Mouse (Mus musculus) fibroblast of lung, adult 2 months (primary cell): ENCODE data around the gene D6Ertd527e.
A peak's percentile ranks its signal among the peaks of the same experiment; 100 is the strongest.
"Not testable (repeated sequence)": the region's sequence is repeated elsewhere in the genome, so short reads cannot be mapped to it uniquely, and the experiment has no call there.

Source experiments
- DNase-seq: peaks from one replicate; pipeline ENCODE4 v3.0.0-alpha.2; 2011; ENCODE audit warnings: low read depth

The D6Ertd527e gene

DNA sequence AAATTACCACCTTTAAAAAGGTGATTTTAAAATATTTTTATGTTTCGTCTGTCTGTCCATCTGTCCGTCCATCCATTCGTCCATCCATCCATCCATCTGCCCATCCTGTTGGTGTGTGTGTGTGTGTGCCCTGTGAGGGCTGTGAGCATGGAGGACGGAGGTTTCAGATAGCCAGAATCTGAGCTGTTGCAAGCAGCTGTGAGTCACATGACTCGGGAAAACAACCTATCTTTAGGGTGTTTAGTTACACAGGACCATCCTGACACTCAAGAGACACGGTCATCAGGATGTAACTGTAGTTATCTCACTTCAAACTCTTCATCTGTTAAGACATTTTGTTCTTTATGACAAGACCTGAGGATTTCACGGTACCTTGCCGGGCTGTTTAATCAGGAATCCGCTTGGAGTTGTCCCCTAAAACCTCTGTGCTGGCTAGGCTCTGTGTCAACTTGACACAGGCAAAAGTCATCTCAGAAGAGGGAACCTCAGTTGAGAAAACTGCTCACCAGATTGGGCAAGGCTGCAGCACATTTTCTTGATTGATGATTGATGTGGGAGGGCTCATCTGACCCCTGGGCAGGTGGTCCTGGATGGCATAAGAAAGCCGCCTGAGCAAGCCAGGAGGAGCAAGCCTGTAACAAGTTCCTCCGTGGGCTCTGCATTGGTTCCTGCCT lies at the start of gene D6Ertd527e:
TSS of gene D6Ertd527e (plus strand) at position 624 of the 674 bp plus-strand sequence.
- DNase-seq, result no peak

DNA sequence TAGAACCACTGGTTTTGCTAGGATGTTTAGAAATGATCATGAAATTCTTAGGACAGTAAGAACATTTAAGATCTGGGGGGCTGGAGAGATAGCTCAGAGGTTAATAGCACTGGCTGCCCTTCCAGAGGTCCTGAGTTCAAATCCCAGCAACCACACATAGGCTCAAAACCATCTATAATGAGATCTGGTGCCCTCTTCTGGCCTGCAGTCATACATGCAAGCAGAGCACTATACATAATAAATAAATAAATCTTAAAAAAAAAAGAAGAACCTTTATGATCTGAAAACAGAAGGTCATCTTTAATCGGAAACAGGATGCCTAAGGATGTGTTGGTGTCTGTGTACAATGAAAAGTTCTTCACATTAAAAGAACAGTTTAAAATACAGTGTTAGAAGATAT lies 44.8 kb upstream of the D6Ertd527e start:
- no peak for DNase-seq

DNA sequence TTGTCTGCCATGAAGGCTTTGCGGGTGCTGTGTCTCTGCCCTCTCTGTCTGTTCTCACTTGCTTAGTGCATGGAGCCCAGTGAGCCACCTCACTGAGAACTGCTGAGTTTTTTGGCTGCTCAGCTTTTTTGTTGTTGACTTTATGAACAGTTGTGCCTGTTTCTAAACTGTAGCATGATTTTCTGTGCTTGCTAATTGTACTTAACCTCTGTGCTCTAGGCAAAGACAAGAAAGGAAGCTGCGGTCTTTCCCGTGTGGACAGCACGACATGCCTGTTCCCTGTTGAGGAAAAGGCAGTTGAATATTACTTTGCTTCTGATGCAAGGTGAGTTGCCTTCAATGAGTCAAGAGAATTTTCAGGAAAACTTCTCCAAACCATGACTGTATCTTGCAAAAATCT lies 41.0 kb upstream of the D6Ertd527e start:
- DNase-seq, result no peak

DNA sequence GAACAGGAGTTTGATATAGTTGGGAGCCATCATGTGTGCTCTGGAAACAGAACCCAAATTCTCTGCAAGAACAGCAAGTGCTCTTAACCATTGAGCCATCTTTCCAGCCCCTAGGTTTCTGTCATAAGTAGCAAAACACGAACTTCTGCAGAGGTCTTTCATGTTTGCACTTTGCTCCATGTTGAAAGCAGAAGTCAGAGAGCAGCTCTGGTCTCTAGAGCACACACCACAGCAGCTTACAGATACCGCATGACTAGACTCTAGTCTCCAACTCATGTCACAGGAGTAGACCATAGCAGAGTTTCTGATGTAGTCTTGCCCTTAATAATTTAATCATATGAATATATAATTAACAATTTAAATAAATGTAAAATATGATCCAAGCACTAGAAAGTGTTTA lies 36.3 kb upstream of the D6Ertd527e start:
- DNase-seq, result no peak

DNA sequence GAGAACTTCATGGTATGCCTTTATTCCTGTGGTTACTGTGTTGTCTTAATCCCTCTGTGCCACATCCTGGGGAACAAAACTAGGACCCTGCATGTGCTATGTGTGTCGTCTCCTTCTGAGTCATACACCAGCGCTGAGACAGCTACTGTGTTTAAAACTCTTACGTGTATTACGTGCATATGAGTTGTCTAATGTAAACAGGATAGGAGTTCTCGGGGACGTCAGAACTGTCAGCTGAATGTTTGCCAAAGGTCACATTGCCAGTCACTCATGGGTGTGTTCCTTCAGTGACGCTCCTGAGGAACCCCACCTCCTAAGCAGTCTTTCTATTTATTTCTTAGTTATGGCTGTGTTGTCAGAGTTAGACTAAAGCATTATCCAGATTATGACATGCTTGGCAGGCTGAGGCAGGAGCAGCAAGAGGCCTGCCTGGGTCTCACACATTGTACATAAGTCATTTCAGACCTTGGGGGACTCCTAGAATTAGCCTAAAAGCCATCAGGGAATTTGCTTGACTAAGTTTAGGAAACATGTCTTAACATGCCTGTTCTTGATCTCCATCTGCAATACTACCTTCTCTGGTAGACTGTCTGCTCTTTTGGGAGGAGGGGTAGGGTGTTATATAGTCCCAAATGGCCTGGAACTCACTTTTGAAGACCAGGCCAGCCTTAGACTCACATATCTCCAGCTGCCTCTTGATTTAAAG lies 35.2 kb upstream of the D6Ertd527e start:
- no peak for DNase-seq

DNA sequence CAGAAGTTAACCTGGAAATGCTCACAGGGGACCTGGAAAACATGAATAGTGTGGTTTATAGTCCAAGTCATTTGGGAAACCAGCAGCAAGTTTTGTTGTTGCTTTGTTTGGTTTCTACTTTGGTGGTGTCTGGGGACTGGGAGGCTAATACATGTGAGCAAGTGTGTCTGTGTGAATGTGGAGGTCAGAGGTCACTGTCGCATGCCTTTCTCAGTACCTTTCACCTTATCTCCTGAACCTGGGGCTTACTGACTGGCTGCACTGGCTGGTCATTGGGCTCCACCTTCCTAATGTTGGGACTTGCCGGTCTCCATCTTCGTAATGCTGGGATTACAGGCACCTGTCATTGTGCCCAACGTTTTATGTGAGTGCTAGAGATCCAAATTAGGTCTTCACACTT lies 33.9 kb upstream of the D6Ertd527e start:
- no peak for DNase-seq

DNA sequence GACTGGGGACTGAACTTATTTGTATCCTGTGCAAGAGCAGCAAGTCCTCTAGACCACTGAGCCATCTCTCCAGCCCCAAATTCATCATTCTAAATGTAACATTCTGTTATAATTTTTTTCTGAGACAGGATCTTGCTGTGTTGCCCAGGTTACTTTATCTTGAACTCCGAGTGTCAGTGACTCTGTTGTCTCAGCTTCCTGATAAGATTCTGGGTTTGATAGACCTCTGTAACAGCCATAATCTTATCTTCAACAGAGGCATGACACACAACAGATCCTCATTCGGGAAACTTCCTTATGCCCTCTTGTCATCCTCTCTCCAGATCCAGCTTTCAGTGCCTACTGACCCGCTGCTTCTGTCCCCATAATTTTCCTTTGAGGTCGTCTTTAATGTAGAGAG lies 31.8 kb upstream of the D6Ertd527e start:
- no peak for DNase-seq

DNA sequence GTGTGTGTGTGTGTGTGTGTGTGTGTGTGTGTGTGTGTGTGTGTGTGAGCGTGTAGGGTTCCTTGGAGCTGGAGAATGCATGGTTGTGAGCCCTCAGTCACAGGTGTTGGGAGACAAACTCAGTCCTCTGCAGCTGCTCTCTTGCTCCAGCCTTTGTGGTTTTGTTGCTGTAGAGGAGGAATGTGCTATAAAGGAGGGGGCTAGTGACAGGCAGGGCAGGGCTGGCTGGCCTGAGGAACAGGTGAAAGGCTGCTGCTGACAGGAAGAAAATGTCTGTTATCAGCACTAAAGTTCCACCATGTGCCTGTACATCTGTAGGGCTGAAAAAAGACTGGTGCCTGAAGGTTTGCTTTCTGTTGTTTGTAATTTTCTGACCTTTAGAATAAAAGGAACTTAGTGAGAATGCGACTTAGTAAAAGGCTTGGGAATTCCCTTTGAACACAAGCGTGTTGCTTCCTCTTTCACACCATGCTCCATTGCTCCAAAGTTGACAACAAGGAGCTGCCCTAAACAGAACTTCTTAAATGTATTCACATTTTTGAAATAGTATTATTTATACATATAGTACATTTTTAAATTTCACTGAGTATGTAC lies 29.4 kb upstream of the D6Ertd527e start:
- DNase-seq, result no peak

DNA sequence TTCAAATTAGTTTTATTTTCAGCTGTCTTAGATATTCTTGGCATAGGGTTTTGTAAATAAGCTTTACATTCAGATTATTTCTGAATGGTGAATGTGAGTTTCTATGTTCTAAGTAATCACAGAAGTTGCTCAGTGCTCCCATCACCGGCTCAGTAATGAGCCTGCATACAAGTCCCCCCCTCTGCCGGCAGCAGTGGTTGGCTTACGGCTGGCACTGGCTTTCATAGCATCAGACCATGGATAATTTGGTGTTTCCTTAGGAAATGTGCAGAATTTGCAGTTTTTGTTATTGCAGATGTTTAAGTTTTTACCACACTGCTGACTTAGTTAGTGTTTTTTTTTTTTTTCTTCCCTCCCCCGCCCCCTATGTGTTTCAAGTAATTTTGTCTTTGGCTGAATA lies 25.1 kb upstream of the D6Ertd527e start:
- DNase-seq, result no peak

DNA sequence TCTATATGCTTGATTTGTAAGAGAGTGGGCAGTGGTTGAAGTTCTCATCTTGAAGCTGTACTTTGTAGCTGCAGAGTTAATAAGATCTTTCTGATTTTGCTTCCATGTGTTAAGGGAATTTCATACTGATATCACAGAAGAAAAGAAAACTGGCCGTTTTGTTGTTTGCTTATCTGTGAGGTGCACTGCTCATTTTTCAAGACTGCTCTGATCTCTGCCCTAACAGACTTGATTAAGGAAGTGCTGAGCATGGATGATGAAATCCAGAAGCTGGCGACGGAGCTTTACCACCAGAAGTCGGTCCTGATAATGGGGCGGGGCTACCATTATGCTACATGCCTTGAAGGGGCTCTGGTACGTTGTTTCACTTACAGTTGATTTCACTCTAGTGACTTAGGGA lies 19.5 kb upstream of the D6Ertd527e start:
- DNase-seq, result no peak

DNA sequence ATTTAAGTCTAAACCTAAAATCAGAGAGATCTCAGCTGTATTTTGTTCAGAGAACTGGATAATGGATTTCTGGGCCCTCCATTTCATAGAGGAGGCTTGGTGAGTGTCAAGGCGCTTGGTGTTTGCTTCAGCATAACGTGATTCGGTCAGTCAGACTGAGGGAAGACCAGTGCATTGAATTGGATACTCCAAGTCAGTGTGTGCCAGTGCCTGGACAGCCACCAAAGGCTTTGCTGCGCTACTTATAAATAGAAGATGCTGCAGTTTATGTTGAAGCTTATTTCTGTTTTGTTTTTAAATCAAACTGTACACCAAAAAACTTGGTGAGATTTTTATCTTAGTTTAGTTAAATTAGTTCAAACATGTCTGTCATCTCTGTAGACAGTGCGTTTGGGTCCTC lies 16.2 kb upstream of the D6Ertd527e start:
- no peak for DNase-seq

DNA sequence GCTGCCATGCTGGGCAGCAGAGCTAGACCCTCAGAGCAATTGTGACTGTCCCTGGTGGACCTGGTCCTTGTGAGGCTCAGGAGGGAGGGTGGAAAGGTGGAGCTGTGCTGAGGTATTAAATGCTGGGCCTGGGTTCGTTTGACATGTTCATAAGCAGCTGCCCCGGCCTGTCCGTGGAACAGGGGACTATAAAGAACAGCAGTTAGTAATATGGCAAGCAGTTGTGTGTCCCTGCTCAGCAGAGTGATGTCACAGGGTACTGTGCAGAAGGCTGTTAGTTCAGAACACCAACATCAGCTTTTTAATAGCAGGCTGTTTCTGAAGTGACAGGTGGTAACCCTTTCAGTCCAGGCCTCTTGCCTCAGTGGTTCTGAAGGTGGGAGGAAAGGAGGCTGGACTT lies 13.7 kb upstream of the D6Ertd527e start:
- DNase-seq, result no peak

DNA sequence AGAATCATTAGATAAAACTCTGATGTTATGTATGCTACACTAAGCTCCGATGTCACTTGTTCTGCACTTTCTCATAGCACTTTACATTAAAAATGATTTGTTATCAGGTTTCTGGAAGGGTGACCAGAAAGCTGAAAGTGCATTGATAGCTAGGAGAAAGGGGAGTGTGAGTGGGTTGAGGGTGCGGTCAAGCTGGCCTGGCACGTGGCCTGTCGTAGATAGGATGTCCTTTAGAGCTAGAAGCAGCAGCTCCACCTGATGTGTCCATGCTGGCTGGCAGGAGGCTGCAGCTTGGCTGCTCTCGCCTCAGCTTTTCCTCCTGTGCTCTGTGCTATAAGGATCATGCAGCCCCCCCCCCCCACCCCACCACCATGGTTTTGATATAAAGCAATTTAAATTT lies 12.1 kb upstream of the D6Ertd527e start:
- DNase-seq, result no peak

DNA sequence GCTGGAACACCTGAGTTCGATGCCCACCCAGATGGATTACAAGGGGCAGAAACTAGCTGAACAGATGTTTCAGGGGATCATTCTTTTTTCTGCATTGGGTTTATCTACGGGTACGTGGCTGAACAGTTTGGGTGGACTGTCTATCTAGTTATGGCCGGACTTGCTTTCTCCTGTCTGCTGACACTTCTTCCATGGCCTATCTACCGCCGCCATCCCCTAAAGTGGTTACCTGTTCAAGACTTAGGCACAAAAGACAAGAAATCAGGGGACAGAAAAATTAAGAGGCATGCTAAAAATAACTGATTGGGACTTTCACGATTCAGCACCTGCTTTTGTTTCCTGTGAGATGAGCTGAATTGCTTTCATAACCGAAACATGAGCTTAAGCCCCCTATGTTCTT lies 10.9 kb upstream of the D6Ertd527e start:
- not testable (repeated sequence) for DNase-seq

DNA sequence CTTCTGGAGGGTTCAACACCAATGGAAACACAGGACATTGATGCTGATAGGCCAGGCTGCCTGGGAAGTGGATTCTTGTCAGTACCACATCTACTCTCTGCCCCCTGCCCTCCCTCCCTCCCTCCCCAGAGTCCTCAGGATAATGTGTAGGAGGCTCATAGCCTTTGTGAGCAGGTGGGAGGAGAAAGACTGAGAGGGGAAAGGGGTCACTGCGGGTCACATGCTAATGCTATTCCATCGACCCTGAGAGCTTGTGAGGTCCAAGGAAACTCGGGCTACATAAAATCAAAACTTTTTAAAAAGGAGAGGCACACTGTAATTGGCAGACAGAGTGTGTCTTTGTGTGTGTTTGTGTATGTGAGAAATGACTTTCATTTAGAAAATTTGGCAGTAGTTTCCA lies 5.3 kb upstream of the D6Ertd527e start:
- DNase-seq, result no peak

DNA sequence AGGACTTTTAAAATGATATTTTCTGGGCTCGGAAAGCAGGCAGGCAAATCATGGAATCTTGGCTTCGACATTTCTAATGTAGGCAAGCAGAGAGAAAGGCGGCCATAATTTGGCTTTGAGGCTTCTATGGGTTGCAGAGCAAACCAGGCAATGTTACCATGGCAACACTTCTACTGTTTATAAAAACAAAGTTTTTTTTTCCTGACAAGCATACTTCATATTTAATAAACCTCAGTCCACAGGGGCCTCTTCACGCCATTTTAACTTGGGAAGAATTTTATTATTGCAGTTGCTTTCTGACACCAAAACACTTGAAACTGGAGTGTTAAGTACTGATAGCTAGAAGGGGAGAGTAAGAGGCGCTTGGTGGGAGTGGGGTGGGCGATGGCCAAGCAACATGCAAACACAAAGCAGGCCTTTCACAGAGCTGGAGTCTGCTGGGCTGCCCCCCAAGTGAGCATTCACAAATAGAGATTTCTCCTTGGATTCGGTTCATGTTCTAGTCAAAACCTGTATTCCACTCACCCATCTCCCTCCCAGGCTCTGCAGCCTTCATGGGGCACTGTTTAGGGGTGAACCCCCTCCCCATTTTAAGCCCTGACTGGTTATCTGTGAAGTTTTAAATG lies 4.8 kb upstream of the D6Ertd527e start:
- no peak for DNase-seq

DNA sequence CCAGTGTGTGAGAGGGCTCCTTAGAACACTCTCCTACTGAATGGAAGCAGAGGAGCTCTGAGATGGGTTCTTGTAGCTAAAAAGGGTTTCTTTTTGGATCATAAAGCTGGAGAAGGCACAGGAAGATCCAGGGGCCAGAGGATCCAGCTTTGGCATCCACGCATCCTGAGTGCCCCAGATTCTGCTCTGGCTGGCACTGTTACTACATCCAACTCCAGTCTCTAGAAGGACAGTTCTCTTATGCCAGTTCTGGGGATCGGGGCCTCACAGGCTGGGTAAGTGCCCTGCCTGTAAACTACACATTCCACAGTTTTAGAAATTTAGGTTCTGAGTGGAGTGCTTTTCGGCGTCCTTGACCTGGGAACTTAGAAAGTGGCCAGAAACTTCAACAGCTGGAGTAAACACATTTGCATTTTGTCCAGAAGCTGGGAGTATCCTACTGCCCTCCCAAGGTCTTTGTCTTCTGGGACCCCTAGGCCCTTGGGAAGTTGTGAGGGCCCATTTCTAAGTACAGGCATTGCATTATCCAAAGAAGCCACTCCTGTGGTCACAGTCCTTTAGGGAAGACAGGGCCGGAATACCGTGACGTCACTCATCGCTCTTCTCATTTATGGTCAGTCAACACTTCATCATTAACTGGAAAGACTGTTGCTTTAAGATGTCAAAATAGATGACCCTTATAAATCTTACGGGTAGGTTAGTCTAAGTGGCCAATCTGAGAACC lies 4.1 kb upstream of the D6Ertd527e start:
- no peak for DNase-seq

DNA sequence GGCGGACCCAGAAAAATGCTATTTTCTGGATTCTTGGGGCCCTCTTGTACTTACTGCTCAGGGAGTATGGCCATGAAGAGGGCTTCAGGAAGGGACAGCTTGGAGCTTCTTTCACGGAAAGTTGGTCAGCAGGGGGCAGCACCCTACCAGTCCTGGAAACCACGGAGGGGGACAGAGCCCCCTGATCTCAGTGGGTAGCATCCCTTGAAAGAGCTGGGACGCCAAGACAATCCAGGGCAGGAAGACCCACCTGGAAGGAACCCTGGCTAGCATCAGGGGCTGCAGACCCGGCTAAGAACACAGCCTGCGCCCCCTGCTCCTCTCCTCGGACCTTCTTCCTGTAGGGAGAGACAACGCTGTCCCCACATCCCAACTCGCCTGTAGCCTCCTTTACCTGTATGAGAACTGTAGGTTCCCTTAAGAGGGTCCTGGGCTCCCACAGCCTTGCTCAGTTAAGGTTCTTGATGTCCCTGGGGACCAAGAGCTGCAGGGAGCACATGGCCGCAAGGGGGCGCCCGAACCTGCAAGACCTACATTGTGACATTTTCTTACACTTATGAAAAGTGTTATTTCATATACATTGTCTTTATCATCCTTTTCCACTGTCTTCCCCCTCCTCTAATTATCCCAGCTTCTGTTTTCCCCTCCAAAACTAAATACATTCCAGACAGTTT lies 3.1 kb upstream of the D6Ertd527e start:
- DNase-seq, result no peak

DNA sequence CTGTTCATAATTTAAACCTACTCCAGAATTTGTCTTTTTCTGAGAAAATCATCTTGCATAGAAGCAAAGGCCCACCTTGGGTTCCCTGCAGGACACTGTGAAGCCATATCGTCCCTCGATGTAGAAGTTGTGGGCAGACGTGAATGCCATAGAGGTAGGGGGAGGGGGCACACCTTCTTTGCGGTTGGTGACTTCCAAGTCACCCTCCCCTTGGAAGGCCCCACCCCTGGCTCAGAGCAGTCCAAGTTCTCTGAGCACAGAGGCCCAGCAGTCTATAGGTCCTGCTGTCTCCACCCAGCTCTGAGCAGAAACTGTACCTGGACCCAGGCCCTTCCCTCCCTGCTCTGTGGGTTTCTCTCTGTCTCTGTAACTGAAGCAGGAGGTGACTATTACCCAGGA lies 2.6 kb upstream of the D6Ertd527e start:
- no peak for DNase-seq

DNA sequence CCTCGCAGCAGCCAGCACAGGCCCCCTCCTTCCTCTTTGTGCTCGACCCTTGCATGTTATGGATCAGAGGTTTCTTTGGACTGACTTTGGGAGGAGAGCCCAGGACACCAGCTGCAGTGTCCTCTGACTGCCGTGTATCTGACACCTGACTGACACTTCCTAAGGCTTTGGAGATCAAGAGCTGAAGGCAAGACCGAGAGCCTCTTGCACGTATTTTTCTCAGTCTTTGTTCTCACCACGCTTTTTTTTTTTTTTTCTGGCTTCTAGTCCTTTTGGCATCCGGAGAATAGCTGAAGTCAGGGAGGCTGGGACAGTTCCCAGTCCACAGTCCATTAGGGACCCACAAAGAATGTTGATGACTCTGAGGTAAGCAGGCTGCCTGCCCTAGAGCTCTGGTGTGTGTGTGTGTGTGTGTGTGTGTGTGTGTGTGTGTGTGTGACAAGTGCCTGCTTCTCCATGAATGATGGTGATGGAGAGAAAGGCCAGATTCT lies 2.1 kb upstream of the D6Ertd527e start:
- peak; percentile 77 for DNase-seq

DNA sequence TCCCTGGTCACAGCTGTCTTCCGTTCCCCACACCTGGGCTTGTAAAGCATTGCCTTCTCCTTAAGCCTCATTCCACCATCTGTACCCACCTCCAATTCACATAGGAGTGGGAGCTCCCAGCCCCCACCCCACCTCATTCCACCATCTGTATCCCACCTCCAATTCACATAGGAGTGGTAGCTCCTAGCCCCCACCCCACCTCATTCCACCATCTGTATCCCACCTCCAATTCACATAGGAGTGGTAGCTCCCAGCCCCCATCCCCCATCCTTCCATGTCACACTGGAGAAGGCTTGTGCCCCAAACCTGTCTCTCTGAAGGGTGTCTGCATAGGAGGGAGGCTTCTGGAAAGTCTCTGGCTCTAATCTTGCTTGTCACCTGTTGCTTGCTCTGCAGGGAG lies 1.2 kb upstream of the D6Ertd527e start:
- no peak for DNase-seq

DNA sequence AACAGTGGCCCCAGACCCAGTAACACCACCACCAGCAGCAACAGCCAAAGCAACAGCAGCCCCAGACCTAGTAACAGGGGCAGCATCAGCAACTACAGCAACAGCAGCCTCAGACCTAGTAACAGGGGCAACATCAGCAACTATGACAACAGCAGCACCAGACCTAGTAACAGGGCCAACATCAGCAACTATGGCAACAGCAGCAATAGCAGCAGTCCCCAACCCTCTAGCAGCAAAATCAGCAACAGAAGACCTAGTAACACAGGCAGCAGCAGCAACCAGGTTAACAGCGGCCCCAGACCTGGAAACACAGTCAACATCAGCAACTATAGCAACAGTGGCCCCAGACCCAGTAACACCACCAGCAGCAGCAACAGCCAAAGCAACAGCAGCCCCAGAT lies 6.9 kb downstream of the D6Ertd527e start:
- DNase-seq, result no peak
